Mouse (Mus musculus) layer of hippocampus, postnatal 10 days (tissue): ENCODE results near the gene Cbs. TPM values are rescaled to one million over a fixed set of nuclear protein-coding genes. Genes with fewer than 3 reads are reported as not detected.
"Not testable (repeated sequence)": the region's sequence is repeated elsewhere in the genome, so short reads cannot be mapped to it uniquely, and the experiment has no call there.

Experiments
- DNase-seq, 2 experiments: peaks; one replicate each; pipeline ENCODE4 v3.0.0; 2021; ENCODE audit warnings: low spot score in 2 of 2
- total RNA-seq, 2 experiments: library from RNA; stranded (reverse); gene quantifications; 2 replicates each; pipeline ENCODE4 v1.2.3; 2021

Cbs gene
- total RNA-seq, 2 experiments from 2014 or later: 66.4 to 78.1 TPM

DNA sequence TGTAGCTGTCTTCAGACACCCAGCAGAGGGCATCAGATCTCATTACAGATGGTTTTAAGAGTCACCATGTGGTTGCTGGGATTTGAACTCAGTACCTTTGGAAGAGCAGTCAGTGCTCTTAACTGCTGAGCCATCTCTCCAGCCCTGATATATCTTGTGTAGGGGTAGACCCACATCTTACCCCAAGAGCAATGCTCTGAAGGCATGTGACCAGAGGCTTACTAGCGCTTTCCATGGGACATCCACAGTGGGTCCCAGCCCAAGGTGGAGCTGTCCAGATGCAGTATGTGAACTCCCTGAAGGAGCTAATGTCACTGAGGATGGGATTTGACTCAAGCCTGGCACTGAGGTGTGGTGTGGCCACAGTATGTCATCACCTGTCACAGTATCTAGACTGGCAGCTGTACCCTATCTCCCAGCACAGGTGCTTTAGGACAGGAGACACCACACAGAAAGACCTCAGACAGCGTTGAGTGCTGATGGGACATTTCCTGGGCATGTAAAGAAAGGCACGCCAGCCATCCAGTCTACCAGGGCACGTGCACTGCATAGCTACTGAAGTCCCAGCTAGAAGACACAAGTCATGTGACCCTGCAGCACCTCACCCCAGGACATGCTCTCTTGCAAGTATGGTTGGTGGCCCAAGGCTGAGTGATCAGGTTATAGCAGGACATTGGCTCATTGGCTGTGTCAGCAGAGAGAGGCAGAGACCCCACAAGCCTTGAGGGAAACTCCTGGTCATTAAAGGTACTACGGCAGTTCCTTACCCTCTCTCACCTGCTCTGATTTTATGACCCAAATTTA lies 9.4 kb upstream of the Cbs start:
- DNase-seq: no peak

DNA sequence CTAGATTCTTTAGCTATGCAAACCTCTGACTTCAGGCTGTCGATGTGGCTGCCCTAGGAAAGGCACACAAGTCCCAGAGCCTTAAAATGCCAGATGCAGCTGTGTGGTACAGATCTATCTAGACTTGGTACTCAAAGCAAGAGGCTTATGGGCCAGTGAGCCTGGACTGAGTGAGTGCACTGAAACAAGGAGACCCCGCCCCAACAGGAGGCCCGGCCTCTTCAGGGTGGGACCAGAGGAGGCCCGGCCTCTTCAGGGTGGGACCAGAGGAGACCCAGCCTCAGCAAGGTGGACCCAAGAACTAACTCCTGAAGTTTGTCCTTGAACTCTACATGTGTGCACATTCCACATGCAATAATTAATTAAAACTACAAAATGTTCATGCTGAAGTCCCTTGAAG lies 5.9 kb upstream of the Cbs start:
- no peak for DNase-seq

DNA sequence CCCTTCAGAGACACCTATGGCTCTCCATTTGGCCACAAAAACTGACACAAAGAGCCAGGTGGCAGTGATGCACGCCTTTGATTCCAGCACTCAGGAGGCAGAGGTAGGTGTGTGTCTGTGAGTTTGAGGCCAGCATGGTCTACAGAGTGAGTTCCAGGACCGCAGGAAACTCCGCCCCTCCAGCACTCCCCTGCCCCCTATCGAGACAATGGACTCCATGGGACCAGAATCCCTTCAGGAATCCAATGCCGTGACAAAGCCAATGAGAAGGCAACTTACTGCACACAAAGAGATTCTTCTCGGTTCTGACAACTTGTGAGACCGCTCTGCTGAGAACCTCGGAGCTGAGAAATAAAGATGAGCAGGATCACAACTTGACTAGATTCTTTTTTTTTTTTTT lies 5.3 kb upstream of the Cbs start:
- no peak for DNase-seq

DNA sequence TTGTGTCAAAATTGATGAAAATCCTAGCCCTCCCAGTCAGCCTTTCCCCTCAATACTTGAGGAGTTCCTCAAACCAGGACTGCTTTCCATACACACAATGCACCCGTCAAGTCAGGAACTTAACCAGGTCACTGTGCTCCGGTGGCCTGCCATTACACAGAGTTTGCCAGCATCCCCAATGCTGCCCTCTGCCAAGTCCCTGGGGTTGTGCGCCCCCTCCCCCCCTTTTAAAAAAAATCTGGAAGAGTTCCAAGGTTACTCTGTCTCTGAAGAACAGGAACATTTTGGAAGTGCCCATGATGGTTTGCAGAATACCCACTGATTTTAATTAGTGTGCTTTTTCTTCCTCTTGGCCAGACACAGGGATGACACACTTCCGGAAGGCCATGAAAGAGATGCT lies 2.6 kb upstream of the Cbs start:
- peak in 1 of 2 experiments; percentile 49 for DNase-seq

DNA sequence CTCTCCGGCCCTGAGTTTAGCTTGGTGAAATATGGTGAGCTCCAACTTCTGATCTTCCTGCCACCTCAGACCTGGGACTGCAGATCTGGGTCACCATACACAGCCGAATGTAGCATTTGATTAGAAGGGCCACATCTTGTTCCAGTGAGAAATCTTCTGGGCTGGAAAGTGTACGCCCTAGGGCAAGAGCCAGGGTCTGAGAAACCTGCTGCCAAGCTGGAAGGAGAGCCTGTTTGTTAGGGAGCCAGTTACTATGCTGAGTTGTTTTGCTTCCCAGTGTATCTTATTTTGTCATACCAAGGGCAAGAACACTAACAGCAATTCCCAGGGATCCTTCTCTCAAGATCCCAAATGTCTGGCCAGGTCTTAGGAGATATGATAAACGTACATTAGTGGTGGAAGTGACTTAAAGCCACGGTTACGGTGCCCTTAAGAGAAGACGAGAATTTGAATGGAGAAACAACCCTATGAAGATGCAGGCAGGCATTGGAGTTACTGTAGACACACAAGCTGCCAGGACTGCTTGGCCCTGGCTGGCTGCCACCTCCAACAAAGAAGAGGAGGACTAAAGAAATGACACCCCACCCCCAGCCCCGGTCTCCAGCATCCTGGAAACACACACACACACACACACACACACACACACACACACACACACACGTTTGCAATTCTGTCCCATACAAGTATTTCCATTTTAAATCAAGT lies 980 bp upstream of the Cbs start:
- DNase-seq: peak; percentile 67 to 75

DNA sequence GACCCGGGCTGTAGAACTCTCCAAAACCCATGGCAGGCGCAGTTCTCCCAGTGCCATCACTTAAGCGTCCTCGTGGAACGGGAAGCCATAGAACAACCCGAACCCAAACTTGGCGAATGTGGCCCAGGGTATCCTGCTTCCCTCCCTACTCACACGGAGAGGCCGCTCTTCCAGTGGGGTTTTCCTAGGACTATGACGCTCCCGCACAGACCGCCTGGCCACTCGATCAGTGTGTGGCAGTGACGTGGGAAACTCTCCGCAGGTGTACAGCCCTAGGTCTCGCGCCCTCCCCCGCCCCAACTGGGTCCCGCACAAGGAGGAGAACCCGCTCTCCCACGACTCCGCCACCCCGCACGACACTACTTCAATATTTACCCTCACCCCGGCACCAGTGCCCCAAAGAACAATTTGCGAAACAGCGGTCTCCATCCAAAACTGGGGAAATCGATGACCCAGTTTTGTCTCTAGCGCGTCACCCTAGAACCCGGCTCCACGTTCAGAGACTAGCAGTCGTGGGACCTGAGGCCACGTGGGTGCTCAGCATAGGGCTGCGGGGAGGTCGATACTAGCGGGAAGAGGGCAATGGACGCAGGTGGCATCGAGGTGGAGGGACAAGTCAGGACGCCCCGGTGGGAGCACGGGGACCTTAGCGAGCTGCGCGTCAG lies 629 bp downstream of the Cbs start:
- DNase-seq: peak in 1 of 2 experiments; percentile 35

DNA sequence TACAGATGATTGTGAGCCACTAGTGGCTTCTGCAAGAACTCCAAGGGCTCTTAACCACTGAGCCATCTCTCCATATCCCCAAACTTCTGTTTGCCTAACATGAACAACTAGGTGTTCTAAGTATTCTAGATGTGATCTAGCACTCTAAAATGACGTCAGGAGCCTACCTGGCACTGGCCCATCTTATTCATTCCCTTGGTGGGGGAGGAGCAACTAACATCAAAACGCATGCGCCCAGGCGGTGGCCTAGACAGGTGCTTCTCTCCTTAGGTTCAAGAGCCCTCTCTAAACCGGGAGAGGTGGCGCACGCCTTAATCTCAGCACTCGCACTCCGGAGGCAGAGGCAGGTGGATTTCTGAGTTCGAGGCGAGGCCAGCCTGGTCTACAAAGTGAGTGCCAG lies 1.3 kb downstream of the Cbs start:
- DNase-seq: no peak

DNA sequence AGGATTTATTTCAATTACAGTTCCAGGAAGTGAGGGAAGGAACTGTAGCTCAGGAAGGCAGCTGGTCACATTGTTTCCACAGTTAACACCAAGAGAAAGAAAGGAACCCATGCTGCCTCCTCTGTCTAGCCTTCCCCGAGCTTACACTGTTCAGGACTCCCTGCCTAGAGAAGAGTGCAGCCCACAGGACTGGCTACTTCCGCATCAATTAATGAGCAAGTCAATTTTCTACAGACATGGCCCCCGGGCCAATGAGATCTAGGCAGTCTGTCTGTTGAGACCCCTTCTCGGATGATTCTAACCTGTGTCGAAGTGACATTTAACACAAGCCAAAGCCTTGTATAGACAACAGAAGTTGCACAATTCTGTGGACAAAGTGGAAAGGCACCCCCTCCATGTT lies 2.1 kb downstream of the Cbs start:
- no peak for DNase-seq

DNA sequence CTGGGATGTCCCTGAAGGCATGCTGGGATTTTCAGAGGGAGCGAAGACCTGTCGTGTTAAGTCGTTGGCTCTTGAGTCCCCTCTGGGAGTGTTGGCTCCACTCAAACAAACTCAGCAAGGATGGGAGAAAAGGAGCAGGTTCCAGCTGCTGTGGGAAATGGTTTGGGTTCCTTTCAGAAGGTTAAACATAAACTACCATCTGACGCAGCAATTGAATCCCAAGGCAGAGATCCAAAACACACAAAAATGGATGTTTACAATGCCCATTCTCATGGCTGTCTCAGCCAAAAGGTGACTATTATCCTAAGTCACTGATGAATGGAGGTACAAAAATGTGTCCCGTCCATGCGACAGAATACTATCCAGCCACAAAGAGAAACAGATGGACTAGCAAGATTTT lies 4.0 kb downstream of the Cbs start:
- no peak for DNase-seq

DNA sequence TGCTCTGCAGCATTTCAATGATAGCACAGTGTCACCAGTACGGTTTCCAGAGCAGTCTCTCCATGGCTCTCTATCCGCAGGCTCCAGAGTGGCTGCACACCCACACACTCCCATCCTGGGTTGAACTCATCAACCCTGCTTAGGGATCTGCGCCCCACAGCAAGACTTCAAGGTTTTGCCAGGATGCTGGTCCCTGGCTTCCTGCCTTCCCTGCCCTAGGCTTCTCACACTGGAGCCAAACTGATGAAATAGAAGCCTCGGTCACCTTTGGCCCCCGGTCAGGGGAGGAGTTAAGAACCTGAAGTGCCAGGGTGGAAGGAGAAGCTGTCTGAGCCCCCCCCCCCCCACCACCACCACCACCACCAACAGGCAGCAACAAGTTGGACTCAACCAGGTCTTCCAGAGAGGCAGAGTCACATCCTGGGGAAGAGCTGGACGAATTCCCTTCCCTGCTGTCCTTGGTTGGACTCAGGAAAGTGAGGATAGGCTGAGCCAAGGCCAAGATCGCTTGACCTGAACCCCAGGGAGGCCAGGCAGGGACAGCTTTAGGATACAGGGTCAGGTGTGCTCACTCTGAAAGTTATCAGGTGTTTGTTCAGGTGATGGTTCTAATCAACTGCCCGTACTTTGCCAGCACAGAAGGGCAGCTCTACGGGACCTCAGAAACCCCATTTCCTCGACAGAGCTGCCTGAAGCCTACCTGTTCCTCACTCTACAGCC lies 5.8 kb downstream of the Cbs start:
- no peak for DNase-seq

DNA sequence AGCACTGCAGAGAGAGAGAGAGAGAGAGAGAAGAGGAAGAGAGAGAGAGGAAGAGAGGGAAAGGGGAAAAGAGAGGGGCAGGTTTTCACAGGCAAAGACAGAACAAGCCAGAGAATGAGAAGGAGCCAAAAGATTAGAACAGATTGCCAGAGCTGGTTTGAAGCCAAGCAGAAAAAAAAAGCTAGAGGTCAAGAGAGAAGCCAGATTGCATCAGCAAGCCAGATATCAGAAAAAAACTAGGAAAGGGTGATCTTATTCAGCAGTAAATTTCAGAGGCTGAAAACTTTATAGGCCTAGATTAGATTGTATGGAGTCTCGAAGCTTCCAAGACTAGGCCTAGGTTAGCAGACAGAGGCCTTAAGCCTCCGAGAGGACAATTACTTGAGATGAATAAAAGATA lies 9.1 kb downstream of the Cbs start:
- no peak for DNase-seq

DNA sequence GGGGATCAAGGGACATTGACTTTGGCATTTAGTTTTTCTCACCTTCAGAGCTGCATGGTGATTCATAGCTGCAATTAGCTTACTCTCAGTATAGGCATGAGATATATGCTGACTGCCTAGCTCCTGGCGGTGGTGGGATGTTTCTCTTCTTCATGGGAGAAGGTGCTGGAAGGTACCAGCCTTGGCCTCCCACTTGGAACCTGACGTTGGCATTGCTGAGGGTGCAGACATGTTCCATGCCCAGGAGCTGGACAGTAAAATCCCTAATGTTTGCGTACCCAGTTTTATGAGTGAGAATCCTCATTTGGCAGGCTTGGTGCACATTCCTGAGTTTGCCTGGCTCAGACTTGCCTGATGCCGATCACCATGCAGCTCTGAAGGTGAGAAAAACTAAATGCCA lies 13.9 kb downstream of the Cbs start:
- DNase-seq: no peak

DNA sequence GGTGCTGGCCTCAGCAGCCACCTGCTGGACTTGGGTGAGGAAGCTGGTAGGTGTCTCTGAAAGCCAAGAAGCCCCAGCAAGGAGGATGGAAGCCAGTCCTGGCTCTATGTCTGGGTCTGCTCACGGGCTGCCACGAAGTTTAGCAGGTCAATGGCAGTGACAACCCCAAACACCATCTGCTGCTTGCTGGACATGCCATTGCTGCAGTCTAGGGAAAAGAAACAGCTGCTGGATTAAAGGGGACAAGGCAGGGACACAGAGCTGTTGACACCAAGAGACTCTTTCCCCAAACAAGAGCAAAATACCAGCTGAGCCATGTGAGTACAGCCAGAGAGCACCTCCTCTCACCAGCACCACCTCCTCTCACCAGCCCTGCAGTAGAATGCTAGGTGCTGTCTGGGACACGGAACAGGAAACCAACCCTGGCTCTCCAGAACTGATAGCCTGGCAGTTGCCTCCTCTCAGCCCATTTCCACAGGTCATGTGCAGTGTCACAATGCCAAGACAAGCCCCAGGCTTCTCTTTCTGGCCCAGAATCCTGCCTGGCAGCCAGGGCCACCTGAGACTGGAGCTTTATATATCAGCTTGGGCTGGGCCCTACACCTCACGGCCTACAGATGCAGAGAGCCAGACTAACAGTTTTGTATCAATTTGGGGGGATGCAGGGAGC lies 23.8 kb downstream of the Cbs start:
- no peak for DNase-seq

DNA sequence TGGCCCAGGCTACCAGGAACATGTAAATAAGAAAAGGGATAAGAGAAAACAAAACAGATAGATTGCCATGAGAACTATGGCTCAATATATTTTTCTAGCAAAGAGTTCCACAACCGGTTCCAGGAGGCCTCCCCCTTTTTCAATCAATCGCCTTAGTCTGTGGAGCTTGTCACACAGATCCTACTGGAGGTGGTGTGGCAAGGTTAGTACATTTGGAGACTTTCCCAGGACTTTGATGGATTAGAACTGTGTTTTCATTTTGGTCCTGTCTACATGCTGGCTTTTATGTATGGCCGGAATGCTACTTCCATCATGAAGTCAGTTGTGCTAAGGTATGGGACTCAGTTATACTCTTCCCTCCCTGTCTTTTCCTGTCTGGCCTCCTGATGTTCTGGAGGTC lies 27.1 kb downstream of the Cbs start:
- DNase-seq: no peak

DNA sequence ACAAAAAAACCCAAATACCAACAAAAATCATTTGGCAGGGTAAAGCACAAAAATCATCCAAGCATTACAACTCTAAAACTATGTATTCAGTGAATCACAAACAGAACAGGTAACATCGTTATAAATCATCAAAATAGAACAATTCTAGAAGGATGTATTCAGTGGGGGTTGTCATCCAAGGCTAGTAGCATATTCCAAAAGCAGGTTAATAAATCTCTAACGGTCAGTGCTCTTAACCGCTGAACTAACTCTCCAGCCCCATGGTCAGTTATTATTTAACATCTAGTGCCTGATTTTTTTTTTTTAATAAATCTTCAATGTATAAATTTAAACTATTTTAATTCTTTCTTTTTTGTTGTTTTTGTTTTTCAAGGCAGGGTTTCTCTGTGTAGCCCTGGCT lies 27.9 kb downstream of the Cbs start:
- DNase-seq: not testable (repeated sequence)

DNA sequence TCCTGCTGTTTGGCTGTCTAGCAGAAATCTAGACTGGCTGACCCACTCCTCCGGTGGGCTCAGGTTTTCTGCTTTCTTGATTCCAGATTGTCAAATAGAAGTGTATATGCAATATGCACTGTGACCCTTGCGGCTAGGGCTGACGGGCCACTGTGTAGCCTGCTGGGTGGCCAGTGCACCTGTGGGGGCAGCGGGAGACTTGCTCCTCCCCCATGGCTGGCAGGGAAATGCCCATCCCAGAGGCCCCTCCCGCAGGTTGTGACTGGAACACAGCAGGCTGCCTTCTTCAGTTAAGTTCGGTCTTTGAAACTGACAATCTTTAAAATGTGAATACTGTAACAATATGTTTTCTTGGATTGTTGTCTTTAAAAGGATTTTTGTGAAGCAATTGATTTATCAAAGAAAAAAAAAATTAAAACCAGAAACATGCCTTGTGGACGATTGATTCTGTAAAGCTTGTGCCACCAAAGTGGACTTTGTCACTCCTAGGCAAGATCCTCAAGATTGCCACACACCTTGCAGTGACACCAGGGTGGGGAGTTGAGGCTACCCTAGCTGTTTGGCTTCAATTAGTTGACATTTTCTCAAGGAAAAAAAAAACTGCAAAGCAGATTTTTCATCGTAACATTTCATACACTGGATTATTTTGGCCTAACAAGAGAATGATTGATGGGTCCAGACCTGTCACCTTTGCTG lies 29.6 kb downstream of the Cbs start:
- no peak for DNase-seq

DNA sequence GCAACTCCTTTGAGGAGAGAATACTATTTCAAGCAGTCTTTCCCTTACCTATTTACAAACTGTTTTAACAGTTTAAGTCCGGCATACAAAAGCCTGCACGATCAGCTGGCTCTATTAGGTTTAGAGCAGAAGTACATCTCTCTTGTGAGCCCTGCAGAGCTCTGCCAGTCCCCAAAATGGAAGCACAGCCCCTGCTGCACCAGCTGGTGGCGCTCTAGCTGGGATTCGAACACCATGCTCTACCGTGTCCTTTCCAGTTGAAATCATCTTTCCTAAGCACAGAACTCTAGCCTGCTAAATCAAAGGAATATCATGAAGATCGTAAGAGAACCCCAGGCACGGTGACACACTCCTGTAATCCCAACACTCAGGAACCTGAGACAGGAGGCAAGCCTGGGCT lies 30.6 kb downstream of the Cbs start:
- DNase-seq: peak in 1 of 2 experiments; percentile 36

DNA sequence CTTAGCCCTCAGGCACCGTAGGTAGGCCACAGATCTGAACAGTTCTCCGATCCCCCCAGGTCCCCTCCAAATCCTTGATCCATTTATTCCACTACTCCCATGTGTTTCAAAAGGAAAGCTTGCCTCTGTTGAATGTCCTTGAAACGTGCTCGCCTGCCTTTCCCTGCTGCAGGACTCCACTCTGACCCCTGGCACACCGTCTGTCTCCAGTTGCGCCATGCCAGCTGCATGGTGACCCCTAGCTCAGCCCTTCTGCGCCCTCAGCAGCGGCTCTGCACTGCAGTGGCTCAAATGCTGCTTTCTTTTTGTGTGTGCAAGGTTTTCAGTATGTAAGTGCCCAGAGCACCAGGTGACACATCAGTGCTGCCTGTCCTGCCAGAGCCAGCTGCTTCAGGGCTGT lies 38.4 kb downstream of the Cbs start:
- no peak for DNase-seq

DNA sequence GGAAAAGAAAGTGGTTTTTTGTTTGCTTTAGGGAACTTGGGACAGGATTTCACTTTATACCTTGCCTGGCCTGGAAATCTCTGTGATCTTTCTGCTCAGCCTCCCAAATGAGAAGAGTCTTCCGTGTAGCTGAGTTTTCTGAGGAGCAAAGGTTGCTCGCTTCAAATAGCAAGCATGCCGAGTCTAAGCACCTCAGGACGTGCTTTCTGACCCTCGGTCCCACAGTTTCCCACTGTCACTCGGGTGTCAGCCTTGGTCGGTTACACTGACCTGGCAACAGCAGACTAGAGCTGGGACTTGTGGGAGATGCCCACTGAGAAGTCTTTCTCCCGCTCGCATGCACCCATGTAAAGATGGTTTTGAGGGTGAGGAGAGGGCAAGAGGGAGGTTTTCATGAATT lies 39.1 kb downstream of the Cbs start:
- no peak for DNase-seq

DNA sequence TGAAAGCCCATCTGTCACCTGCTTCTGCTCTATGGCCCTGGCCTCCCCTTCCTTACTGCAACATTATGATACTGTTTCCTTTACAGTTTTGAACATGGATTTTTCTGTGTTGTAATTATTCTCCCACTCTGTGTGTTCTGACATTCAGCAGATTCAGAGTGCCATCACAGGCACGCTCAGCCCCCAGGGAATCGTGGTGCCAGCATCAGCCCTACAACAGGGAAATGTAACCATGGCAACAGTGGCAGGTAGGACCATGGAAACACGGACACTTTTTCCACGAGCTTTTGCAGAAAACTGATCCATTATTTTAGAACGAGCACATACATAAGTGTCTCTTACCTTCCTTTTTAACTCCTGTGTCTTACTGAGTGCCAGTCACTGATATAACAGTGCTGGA lies 42.0 kb downstream of the Cbs start:
- peak in 1 of 2 experiments; percentile 34 for DNase-seq

DNA sequence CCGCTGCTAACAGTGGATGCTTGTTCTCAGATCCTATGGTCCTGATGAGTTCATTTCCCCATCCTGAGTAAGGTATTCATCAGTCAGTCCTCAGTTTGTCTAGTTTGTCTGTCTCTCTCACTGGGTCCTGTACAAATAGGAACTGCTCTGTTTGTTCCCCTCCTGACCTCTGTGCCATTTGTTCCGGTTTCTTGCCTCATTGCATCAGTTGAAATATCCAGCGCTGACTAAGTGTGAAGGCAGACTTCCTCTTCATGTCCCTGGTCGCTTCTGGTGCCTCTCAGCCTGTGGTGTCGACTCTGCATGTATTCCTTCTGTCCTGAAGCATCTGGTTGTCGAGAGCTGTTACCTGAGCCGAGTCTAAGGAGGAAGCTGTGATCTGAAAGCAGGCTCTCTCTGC lies 42.4 kb downstream of the Cbs start:
- DNase-seq: no peak
